12 mouse cellular contexts compared by ENCODE assay signal in genomic region chr12:109394396-109394795, GRCm38 (mm10). TPM values are rescaled to one million over a fixed set of nuclear protein-coding genes. Genes with fewer than 3 reads are reported as not detected.
DNase-seq lines count a peak whose midpoint lies in the region; ATAC-seq and TF ChIP-seq lines count a peak whose summit lies in the region.
"Had no signal": no experiment of that assay in that cellular context is flagged by ENCODE, and none has a peak within 500 bp of the region (broad histone marks: within the 10 kb centered on the region; RNA-seq: fewer than 3 reads in every experiment).

No protein-coding gene starts in this region.

- ATAC-seq in cerebellum, adult (ENCODE audit: insufficient number of reproducible peaks, low FRiP score, low TSS enrichment), result no peak
- ATAC-seq in embryonic facial prominence, embryonic 15.5 days (ENCODE audit: insufficient number of reproducible peaks, low FRiP score, low TSS enrichment, low read depth), result 0 out of 2 replicates have a peak, but pooled peaks have one; percentile 24
- peak; percentile 62 for ATAC-seq in hindbrain, embryonic 12.5 days (ENCODE audit: low FRiP score)
- peak; percentile 49; the same call in 1 of the 2 replicates for ATAC-seq in midbrain, embryonic 14.5 days (ENCODE audit: low FRiP score, low TSS enrichment)

- H3K9ac ChIP-seq in embryonic facial prominence, embryonic 15.5 days, result no peak overlapping the region
- no peak overlapping the region for H3K9ac ChIP-seq in hindbrain, embryonic 12.5 days
- H3K9ac ChIP-seq in midbrain, embryonic 14.5 days (replicated peaks; ENCODE audit: low read length), result no peak overlapping the region
- H3K9ac ChIP-seq: lung, embryonic 15.5 days had no signal

- H3K4me2 ChIP-seq in embryonic facial prominence, embryonic 15.5 days (replicated peaks), result no peak overlapping the region
- H3K4me2 ChIP-seq in hindbrain, embryonic 12.5 days (replicated peaks), result no peak overlapping the region
- no peak overlapping the region for H3K4me2 ChIP-seq in midbrain, embryonic 14.5 days (ENCODE audit: low read length)

- DNase-seq in cerebellum, adult 9-11 months, result peak; percentile 8
- peak; percentile 74 for DNase-seq in midbrain, embryonic 14.5 days
- DNase-seq in kidney, postnatal 14 days, result no peak
- DNase-seq in heart, adult 18-20 months, result no peak
- no peak for DNase-seq in lung, adult 2 months
- DNase-seq: adrenal gland, adult 8-10 months had no signal

- no peak for TF ChIP-seq CTCF in lung, adult 2 months (IDR thresholded peaks at IDR 0.05; ENCODE audit: insufficient read depth, low read length)

- no peaks in the 10 kb centered on the region for H3K9me3 ChIP-seq in embryonic facial prominence, embryonic 15.5 days (replicated peaks)
- H3K9me3 ChIP-seq in hindbrain, embryonic 12.5 days (replicated peaks), result no peaks in the 10 kb centered on the region
- no peaks in the 10 kb centered on the region for H3K9me3 ChIP-seq in midbrain, embryonic 14.5 days (ENCODE audit: control insufficient read depth, low read length)
- H3K9me3 ChIP-seq: lung, embryonic 15.5 days; megakaryocyte, embryonic 14.5 days had no signal

- no peaks in the 10 kb centered on the region for H3K36me3 ChIP-seq in embryonic facial prominence, embryonic 15.5 days
- no peaks in the 10 kb centered on the region for H3K36me3 ChIP-seq in hindbrain, embryonic 12.5 days
- H3K36me3 ChIP-seq in midbrain, embryonic 14.5 days (ENCODE audit: control insufficient read depth, insufficient read depth, low read length), result no peaks in the 10 kb centered on the region
- H3K36me3 ChIP-seq: lung, embryonic 15.5 days had no signal

- no peak overlapping the region for H3K27ac ChIP-seq in embryonic facial prominence, embryonic 15.5 days (replicated peaks)
- H3K27ac ChIP-seq in hindbrain, embryonic 12.5 days, result peak overlapping the region; percentile 80
- H3K27ac ChIP-seq in midbrain, embryonic 14.5 days (replicated peaks; ENCODE audit: low read depth, low read length), result peak overlapping the region; percentile 53; the same call in 1 of the 2 replicates
- H3K27ac ChIP-seq: lung, embryonic 15.5 days; stomach, postnatal 0 days had no signal

- H3K4me1 ChIP-seq in embryonic facial prominence, embryonic 15.5 days, result peaks cover 39% of the 10 kb centered on the region
- peaks cover 38% of the 10 kb centered on the region for H3K4me1 ChIP-seq in hindbrain, embryonic 12.5 days
- H3K4me1 ChIP-seq in midbrain, embryonic 14.5 days (ENCODE audit: control insufficient read depth, insufficient read depth, low read length), result peaks cover 20% of the 10 kb centered on the region
- no peaks in the 10 kb centered on the region for H3K4me1 ChIP-seq in lung, adult 2 months (ENCODE audit: control insufficient read depth, insufficient read depth, low read length)

- H3K27me3 ChIP-seq in embryonic facial prominence, embryonic 15.5 days, result peaks cover 4% of the 10 kb centered on the region
- peaks cover 9% of the 10 kb centered on the region for H3K27me3 ChIP-seq in hindbrain, embryonic 12.5 days
- no peaks in the 10 kb centered on the region for H3K27me3 ChIP-seq in midbrain, embryonic 14.5 days (ENCODE audit: control insufficient read depth, insufficient read depth, low read length)

- no peak for TF ChIP-seq POLR2A in lung, adult 2 months (IDR thresholded peaks at IDR 0.05; ENCODE audit: borderline replicate concordance, extremely low read depth, low read depth, low read length)

- no peak overlapping the region for H3K4me3 ChIP-seq in embryonic facial prominence, embryonic 15.5 days (replicated peaks)
- no peak overlapping the region for H3K4me3 ChIP-seq in hindbrain, embryonic 12.5 days
- H3K4me3 ChIP-seq in midbrain, embryonic 14.5 days (replicated peaks; ENCODE audit: low read depth, low read length), result no peak overlapping the region
- no peak overlapping the region for H3K4me3 ChIP-seq in lung, adult 2 months (replicated peaks; ENCODE audit: extremely low read depth, low read depth, low read length)
- H3K4me3 ChIP-seq: lung, embryonic 15.5 days had no signal

- 28% methylated on average over 11 of the region's 11 CpGs for WGBS in embryonic facial prominence, embryonic 15.5 days
- 42% methylated on average over 11 of the region's 11 CpGs for WGBS in hindbrain, embryonic 12.5 days
- 32% methylated on average over 11 of the region's 11 CpGs for WGBS in midbrain, embryonic 14.5 days
- 91% methylated on average over 11 of the region's 11 CpGs for WGBS in lung, adult 2 months

RNA-seq across cellular contexts. Expression of gene Dlk1, which starts 58.2 kb away (rescaled TPM):
- polyA plus RNA-seq in embryonic facial prominence, embryonic 15.5 days (2015; fragmentation: Nextera tagmentation; extraction: Ambion mirVana), result 710 and 761 TPM in 2 replicates
- polyA plus RNA-seq in hindbrain, embryonic 12.5 days (2016; fragmentation: Nextera tagmentation; extraction: Ambion mirVana), result 140 and 145 TPM in 2 replicates
- polyA plus RNA-seq in midbrain, embryonic 14.5 days (2014; fragmentation: Nextera tagmentation; extraction: Ambion mirVana), result 50.3 and 51.4 TPM in 2 replicates
- under 1 TPM in 1 of 2 experiments, not detected in 1; 0.90 TPM for total RNA-seq in heart, adult 18-20 months (2021)
- polyA plus RNA-seq in lung, adult 2 months (2012; rRNA removed), result 0.42 and 0.44 TPM in 2 replicates

Comparison
In these comparisons a context has a peak if more than half of its experiments do, and no peak if none do; other contexts are left out.
1. DNase-seq: peak in cerebellum, adult 9-11 months (single experiment) and midbrain, embryonic 14.5 days (single experiment); none in kidney, postnatal 14 days (single experiment), heart, adult 18-20 months (0 of 2) and lung, adult 2 months (single experiment).
2. RNA of gene Dlk1, which starts 58.2 kb away (polyA plus RNA-seq): 710 to 761 TPM in embryonic facial prominence, embryonic 15.5 days, 140 to 145 TPM in hindbrain, embryonic 12.5 days and 50.3 to 51.4 TPM in midbrain, embryonic 14.5 days; 0.42 to 0.44 TPM in lung, adult 2 months; every median in the first group is over 10 times any median in the second.